Mouse (Mus musculus) MEL (cell line): ENCODE results near the gene Kcnh4. TPM values are rescaled to one million over a fixed set of nuclear protein-coding genes. Genes with fewer than 3 reads are reported as not detected.
A peak's percentile ranks its signal among the peaks of the same experiment; 100 is the strongest.

Source experiments
- DNase-seq: peaks from one replicate; pipeline ENCODE4 v3.0.0; 2011; ENCODE audit warnings: low read depth, low spot score
- H3K27ac ChIP-seq: 2 replicates; pipeline ENCODE4 v1.5.1; 2012; ENCODE audit warnings: low read depth, mild to moderate bottlenecking, control low read depth, low read length, moderate library complexity; ENCODE audit not compliant: control insufficient read depth
- H3K27me3 ChIP-seq, 2 experiments: fragments of 150-350 bp in 1 of 2; sonication (generic) in 1 of 2; 2 replicates each; pipeline ENCODE4 v1.6.1; 2012; ENCODE audit warnings: low read length in 2 of 2, mild to moderate bottlenecking in 2 of 2, improper control_type of control experiment in 1 of 2, moderate library complexity in 1 of 2; ENCODE audit not compliant: insufficient read depth in 2 of 2, control insufficient read depth in 1 of 2
- H3K36me3 ChIP-seq, 2 experiments: 2 replicates each; pipeline ENCODE4 v1.6.1; 2012 to 2014; ENCODE audit warnings: low read length in 2 of 2, improper control_type of control experiment in 1 of 2, inconsistent platforms in 1 of 2, mild to moderate bottlenecking in 1 of 2; ENCODE audit not compliant: insufficient read depth in 2 of 2, control insufficient read depth in 1 of 2
- H3K4me1 ChIP-seq, 2 experiments: fragments of 150-350 bp in 1 of 2; sonication (generic) in 1 of 2; 2 replicates each; pipeline ENCODE4 v1.6.1; 2012; ENCODE audit warnings: low read length in 2 of 2, improper control_type of control experiment in 1 of 2, mild to moderate bottlenecking in 1 of 2; ENCODE audit not compliant: insufficient read depth in 2 of 2, control insufficient read depth in 1 of 2
- H3K4me3 ChIP-seq, 2 experiments: fragments of 150-350 bp in 1 of 2; sonication (generic) in 1 of 2; 2 replicates each; pipeline ENCODE4 v1.5.1; 2012; ENCODE audit warnings: low read depth in 2 of 2, low read length in 2 of 2, mild to moderate bottlenecking in 2 of 2, moderate library complexity in 2 of 2, control low read depth in 1 of 2, improper control_type of control experiment in 1 of 2; ENCODE audit not compliant: control insufficient read depth in 1 of 2, insufficient read depth in 1 of 2
- H3K79me2 ChIP-seq: 2 replicates; pipeline ENCODE4 v1.6.1; 2012; ENCODE audit warnings: mild to moderate bottlenecking, low read length, moderate library complexity; ENCODE audit not compliant: control insufficient read depth, poor library complexity, insufficient read depth
- H3K9ac ChIP-seq: 2 replicates; pipeline ENCODE4 v1.6.1; 2012; ENCODE audit warnings: low read depth, mild to moderate bottlenecking, control low read depth, low read length, moderate library complexity; ENCODE audit not compliant: control insufficient read depth, poor library complexity, severe bottlenecking
- H3K9me3 ChIP-seq: fragments of 150-350 bp; sonication (generic); replicated peaks from 2 replicates; pipeline ENCODE4 v1.6.1; 2012; ENCODE audit warnings: mild to moderate bottlenecking, low read length, improper control_type of control experiment, moderate library complexity; ENCODE audit not compliant: insufficient read depth
- BHLHE40 ChIP-seq: IDR thresholded peaks from 2 replicates; pipeline ENCODE4 v1.6.1; 2012; ENCODE audit warnings: low read depth, mild to moderate bottlenecking, inconsistent platforms, low read length, improper control_type of control experiment, borderline replicate concordance
- CHD1 ChIP-seq: IDR thresholded peaks from 2 replicates; pipeline ENCODE4 v1.6.1; 2012; ENCODE audit warnings: low read depth, mild to moderate bottlenecking, inconsistent platforms, low read length, improper control_type of control experiment
- CHD2 ChIP-seq: IDR thresholded peaks from 2 replicates; pipeline ENCODE4 v1.6.1; 2011; ENCODE audit warnings: low read length, improper control_type of control experiment
- CTCF ChIP-seq, 3 experiments: IDR thresholded peaks in 2 of 3; conservative IDR thresholded peaks in 1 of 3; 2 replicates each; pipeline ENCODE4 v1.5.1; 2011 to 2012; ENCODE audit warnings: low read length in 3 of 3, low read depth in 2 of 3, mild to moderate bottlenecking in 2 of 3, improper control_type of control experiment in 1 of 3, inconsistent platforms in 1 of 3, mixed read lengths in 1 of 3, moderate library complexity in 1 of 3; ENCODE audit not compliant: control insufficient read depth in 1 of 3, insufficient read depth in 1 of 3, poor library complexity in 1 of 3, severe bottlenecking in 1 of 3
- E2F4 ChIP-seq: IDR thresholded peaks from 2 replicates; pipeline ENCODE4 v1.6.1; 2011; ENCODE audit warnings: low read depth, low read length, improper control_type of control experiment, borderline replicate concordance
- ELF1 ChIP-seq: IDR thresholded peaks from 2 replicates; pipeline ENCODE4 v1.6.1; 2014; ENCODE audit warnings: low read depth, mild to moderate bottlenecking, inconsistent platforms, low read length, improper control_type of control experiment, moderate library complexity
- ETS1 ChIP-seq: IDR thresholded peaks from 2 replicates; pipeline ENCODE4 v1.6.1; 2012; ENCODE audit warnings: low read depth, mild to moderate bottlenecking, inconsistent platforms, low read length, improper control_type of control experiment, moderate library complexity
- GABPA ChIP-seq: IDR thresholded peaks from 2 replicates; pipeline ENCODE4 v1.6.1; 2012; ENCODE audit warnings: low read depth, mild to moderate bottlenecking, inconsistent platforms, low read length, improper control_type of control experiment, moderate library complexity
- GATA1 ChIP-seq: IDR thresholded peaks from 2 replicates; pipeline ENCODE4 v1.6.1; 2011; ENCODE audit warnings: low read depth, low read length, improper control_type of control experiment
- HCFC1 ChIP-seq: IDR thresholded peaks from 2 replicates; pipeline ENCODE4 v1.6.1; 2012; ENCODE audit warnings: low read depth, mild to moderate bottlenecking, inconsistent platforms, low read length, improper control_type of control experiment, moderate library complexity
- JUND ChIP-seq: IDR thresholded peaks from 2 replicates; pipeline ENCODE4 v1.6.1; 2011; ENCODE audit warnings: low read depth, mild to moderate bottlenecking, improper control_type of control experiment, low read length
- KAT2A ChIP-seq: conservative IDR thresholded peaks from 2 replicates; pipeline ENCODE4 v1.6.1; 2012; ENCODE audit warnings: low read depth, low read length, improper control_type of control experiment, inconsistent platforms
- MAFK ChIP-seq: IDR thresholded peaks from 2 replicates; pipeline ENCODE4 v1.6.1; 2011; ENCODE audit warnings: low read depth, mild to moderate bottlenecking, low read length, improper control_type of control experiment, borderline replicate concordance
- MAZ ChIP-seq: IDR thresholded peaks from 2 replicates; pipeline ENCODE4 v1.6.1; 2012; ENCODE audit warnings: low read depth, mild to moderate bottlenecking, inconsistent platforms, low read length, improper control_type of control experiment
- MEF2A ChIP-seq: IDR thresholded peaks from 2 replicates; pipeline ENCODE4 v1.6.1; 2014; ENCODE audit warnings: low read depth, mild to moderate bottlenecking, inconsistent platforms, low read length, improper control_type of control experiment; ENCODE audit not compliant: poor library complexity, insufficient replicate concordance, severe bottlenecking; ENCODE audit errors: extremely low read depth
- MXI1 ChIP-seq: IDR thresholded peaks from 2 replicates; pipeline ENCODE4 v1.6.1; 2011; ENCODE audit warnings: mild to moderate bottlenecking, low read depth, low read length, improper control_type of control experiment
- MYC ChIP-seq: IDR thresholded peaks from 2 replicates; pipeline ENCODE4 v1.6.1; 2011; ENCODE audit warnings: low read depth, mild to moderate bottlenecking, low read length, improper control_type of control experiment, moderate library complexity
- NELFE ChIP-seq: IDR thresholded peaks from 2 replicates; pipeline ENCODE4 v1.6.1; 2011; ENCODE audit warnings: low read depth, low read length, improper control_type of control experiment
- NRF1 ChIP-seq: IDR thresholded peaks from 2 replicates; pipeline ENCODE4 v1.6.1; 2014; ENCODE audit warnings: low read depth, mild to moderate bottlenecking, inconsistent platforms, low read length, improper control_type of control experiment, moderate library complexity; ENCODE audit not compliant: poor library complexity, insufficient read depth, severe bottlenecking
- POLR2A ChIP-seq, 2 experiments: IDR thresholded peaks; 2 replicates each; pipeline ENCODE4 v1.6.1; 2011 to 2012; ENCODE audit warnings: low read length in 2 of 2, mild to moderate bottlenecking in 2 of 2, control low read depth in 1 of 2, improper control_type of control experiment in 1 of 2, low read depth in 1 of 2, moderate library complexity in 1 of 2; ENCODE audit not compliant: control insufficient read depth in 1 of 2, insufficient read depth in 1 of 2, poor library complexity in 1 of 2
- POLR2AphosphoS2 ChIP-seq: IDR thresholded peaks from 2 replicates; pipeline ENCODE4 v1.6.1; 2011; ENCODE audit warnings: low read length, improper control_type of control experiment
- POLR2AphosphoS5 ChIP-seq: IDR thresholded peaks from 2 replicates; pipeline ENCODE4 v1.6.1; 2012; ENCODE audit warnings: low read depth, borderline replicate concordance, mild to moderate bottlenecking, inconsistent platforms, low read length, moderate library complexity, mixed read lengths
- RAD21 ChIP-seq: IDR thresholded peaks from 2 replicates; pipeline ENCODE4 v1.6.1; 2011; ENCODE audit warnings: mild to moderate bottlenecking, low read depth, low read length, improper control_type of control experiment
- RCOR1 ChIP-seq: IDR thresholded peaks from 2 replicates; pipeline ENCODE4 v1.6.1; 2012; ENCODE audit warnings: low read depth, mild to moderate bottlenecking, inconsistent platforms, low read length, improper control_type of control experiment
- SIN3A ChIP-seq: IDR thresholded peaks from 2 replicates; pipeline ENCODE4 v1.6.1; 2012; ENCODE audit warnings: low read length, improper control_type of control experiment, inconsistent platforms
- SMC3 ChIP-seq: IDR thresholded peaks from 2 replicates; pipeline ENCODE4 v1.6.1; 2011; ENCODE audit warnings: low read depth, low read length, improper control_type of control experiment
- TAL1 ChIP-seq: IDR thresholded peaks from 2 replicates; pipeline ENCODE4 v1.6.1; 2012; ENCODE audit warnings: mild to moderate bottlenecking, inconsistent platforms, low read length, moderate library complexity, mixed read lengths
- TBP ChIP-seq: IDR thresholded peaks from 2 replicates; pipeline ENCODE4 v1.8.0; 2011; ENCODE audit warnings: low read depth, low read length, improper control_type of control experiment
- TCF12 ChIP-seq: IDR thresholded peaks from 2 replicates; pipeline ENCODE4 v1.6.1; 2014; ENCODE audit warnings: low read depth, mild to moderate bottlenecking, inconsistent platforms, low read length, improper control_type of control experiment, moderate library complexity
- UBTF ChIP-seq: IDR thresholded peaks from 2 replicates; pipeline ENCODE4 v1.6.1; 2012; ENCODE audit warnings: low read depth, mild to moderate bottlenecking, inconsistent platforms, low read length, improper control_type of control experiment, moderate library complexity, borderline replicate concordance; ENCODE audit not compliant: insufficient read depth
- USF1 ChIP-seq: IDR thresholded peaks from 2 replicates; pipeline ENCODE4 v1.6.1; 2014; ENCODE audit warnings: low read depth, mild to moderate bottlenecking, inconsistent platforms, low read length, improper control_type of control experiment, moderate library complexity
- USF2 ChIP-seq, 2 experiments: IDR thresholded peaks; 2 replicates each; pipeline ENCODE4 v1.6.1; 2011 to 2012; ENCODE audit warnings: improper control_type of control experiment in 2 of 2, low read length in 2 of 2, borderline replicate concordance in 1 of 2, inconsistent platforms in 1 of 2, low read depth in 1 of 2, mild to moderate bottlenecking in 1 of 2; ENCODE audit not compliant: insufficient read depth in 1 of 2
- ZC3H11A ChIP-seq: IDR thresholded peaks from 2 replicates; pipeline ENCODE4 v1.6.1; 2012; ENCODE audit warnings: low read depth, mild to moderate bottlenecking, inconsistent platforms, low read length, improper control_type of control experiment
- ZKSCAN1 ChIP-seq: IDR thresholded peaks from 2 replicates; pipeline ENCODE4 v1.6.1; 2012; ENCODE audit warnings: low read depth, mild to moderate bottlenecking, inconsistent platforms, low read length, improper control_type of control experiment, moderate library complexity
- ZMIZ1 ChIP-seq: IDR thresholded peaks from 2 replicates; pipeline ENCODE4 v1.6.1; 2012; ENCODE audit warnings: low read depth, mild to moderate bottlenecking, inconsistent platforms, low read length, improper control_type of control experiment, moderate library complexity
- polyA plus RNA-seq, 2 experiments: library from polyadenylated mRNA; stranded (reverse) in 1 of 2; unstranded in 1 of 2; fragments of >175 nt in 1 of 2; fragments of >200 nt in 1 of 2; gene quantifications; 2 replicates each; pipeline versions ENCODE4 v1.2.1 to v1.2.4; 2012; ENCODE audit warnings: low replicate concordance in 2 of 2, low read depth in 1 of 2; ENCODE audit not compliant: insufficient read length in 2 of 2, insufficient read depth in 1 of 2, missing spikeins in 1 of 2
- total RNA-seq: library from RNA; depleted of rRNA; stranded (reverse); fragments of 300-350 nt; gene quantifications from 2 replicates; pipeline ENCODE4 v1.2.3, GENCODE M21; 2012

Kcnh4 gene
- total and polyA plus RNA-seq, 3 experiments, result 0.04 to 0.08 TPM; not detected in 1

DNA sequence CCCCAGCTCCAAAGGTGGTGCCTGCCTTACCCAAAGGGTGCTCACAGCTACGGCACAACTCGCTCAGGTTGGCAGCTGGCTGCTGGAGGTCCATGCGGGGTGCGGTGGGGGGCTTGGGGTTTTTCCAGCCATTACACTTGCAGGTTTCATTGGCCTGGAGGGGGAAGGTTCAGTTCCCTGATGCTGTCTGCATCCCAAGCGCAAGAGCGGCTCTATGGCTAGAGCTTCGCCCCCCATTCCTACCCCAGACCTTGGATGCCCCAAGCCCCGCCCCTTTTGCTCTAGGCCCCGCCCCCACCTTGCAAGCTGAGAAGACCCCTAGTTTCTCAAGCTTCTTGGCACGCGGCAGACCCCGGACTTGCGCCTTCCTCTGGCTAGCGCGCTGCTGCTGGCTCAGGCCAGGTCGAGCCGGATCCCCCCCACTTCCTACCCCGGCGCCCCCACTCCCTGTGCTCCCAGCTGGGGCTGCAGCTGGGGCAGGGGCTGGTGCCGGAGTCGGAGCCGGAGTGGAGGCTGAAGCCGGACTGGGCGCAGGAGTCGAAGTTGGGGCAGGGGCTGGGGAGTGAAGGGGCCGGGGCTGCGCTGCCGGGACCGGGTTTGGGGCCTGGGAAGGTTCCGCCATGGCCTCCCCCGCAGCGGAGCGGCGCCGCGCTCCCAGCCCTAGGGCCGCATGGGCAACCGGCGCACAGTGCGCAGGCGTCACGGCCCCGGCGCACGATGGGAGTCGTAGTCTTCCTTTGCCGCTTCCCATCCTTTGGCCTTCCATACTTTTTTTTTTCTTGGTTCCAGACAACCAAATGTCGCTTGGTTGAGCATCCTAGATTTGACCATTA lies 47.7 kb downstream of the Kcnh4 start, which contains the start of gene Kat2a:
TSS of gene Kat2a (minus strand) at position 683 of the 833 bp plus-strand sequence.
- Histone ChIP-seq H3K4me3 (peak within 1 kb of the TSS; percentile 86 to 97), H3K4me1 (peaks cover 5 to 27% of the 10 kb centered on the region in 2 experiments; a peak in 3 of 4 replicates), H3K9me3 (no peaks in the 10 kb centered on the region), H3K27ac (peak within 1 kb of the TSS; percentile 79), H3K36me3 (peaks cover 2 to 28% of the 10 kb centered on the region in 2 experiments), H3K27me3 (no peaks in the 10 kb centered on the region), H3K9ac (peak within 1 kb of the TSS; percentile 96), H3K79me2 (peaks cover 13% of the 10 kb centered on the region)
- peak; percentile 89 for DNase-seq
- TF ChIP-seq SIN3A, result peak; percentile 87
- TF ChIP-seq TAL1, result no peak
- TF ChIP-seq USF1, result no peak; the same call in 1 of the 2 replicates
- TF ChIP-seq ELF1, result peak; percentile 78
- peak; percentile 99 for TF ChIP-seq HCFC1
- TF ChIP-seq ETS1, result no peak
- no peak for TF ChIP-seq CHD1
- TF ChIP-seq MEF2A, result no peak
- TF ChIP-seq RCOR1, result peak; percentile 36; the same call in 1 of the 2 replicates
- no peak for TF ChIP-seq ZKSCAN1
- TF ChIP-seq MYC, result peak; percentile 95
- TF ChIP-seq KAT2A, result peak; percentile 92
- TF ChIP-seq NRF1, result peak; percentile 95
- TF ChIP-seq JUND, result no peak
- TF ChIP-seq NELFE, result peak; percentile 97
- TF ChIP-seq CTCF (IDR thresholded peaks at IDR 0.05 in 2 of 3, conservative IDR thresholded peaks at IDR 0.05 in 1 of 3; ENCODE audit: control insufficient read depth in 1 of 3, insufficient read depth in 1 of 3, low read depth in 2 of 3, low read length in 3 of 3, poor library complexity in 1 of 3, severe bottlenecking in 1 of 3), result no peak; a peak in 1 of 6 replicates
- TF ChIP-seq RAD21, result no peak
- TF ChIP-seq GABPA, result no peak
- TF ChIP-seq MAFK, result no peak
- peak; percentile 68; the same call in 1 of the 2 replicates for TF ChIP-seq ZMIZ1
- TF ChIP-seq USF2 (IDR thresholded peaks at IDR 0.05; ENCODE audit: borderline replicate concordance in 1 of 2, insufficient read depth in 1 of 2, low read depth in 1 of 2, low read length in 2 of 2), result no peak
- peak; percentile 97 for TF ChIP-seq MXI1
- no peak for TF ChIP-seq CHD2
- TF ChIP-seq TBP, result peak; percentile 66
- TF ChIP-seq E2F4, result no peak
- no peak for TF ChIP-seq POLR2AphosphoS5
- TF ChIP-seq BHLHE40, result no peak
- TF ChIP-seq GATA1, result no peak
- peak; percentile 97 for TF ChIP-seq POLR2AphosphoS2
- TF ChIP-seq TCF12, result peak; percentile 55
- peak; percentile 61; the same call in 1 of the 2 replicates for TF ChIP-seq MAZ
- TF ChIP-seq UBTF, result no peak
- TF ChIP-seq ZC3H11A, result peak; percentile 15; the same call in 1 of the 2 replicates
- no peak; the same call in none of the 2 replicates for TF ChIP-seq SMC3
- TF ChIP-seq POLR2A (IDR thresholded peaks at IDR 0.05; ENCODE audit: control insufficient read depth in 1 of 2, insufficient read depth in 1 of 2, low read depth in 1 of 2, low read length in 2 of 2, poor library complexity in 1 of 2), result peak; percentile 95 to 99
